Mouse (Mus musculus) macrophage (primary cell): ENCODE data around the gene Acvrl1. TPM values are rescaled to one million over a fixed set of nuclear protein-coding genes. Genes with fewer than 3 reads are reported as not detected.
A peak's percentile ranks its signal among the peaks of the same experiment; 100 is the strongest.
"Not testable (repeated sequence)": the region's sequence is repeated elsewhere in the genome, so short reads cannot be mapped to it uniquely, and the experiment has no call there.

Experiments used
- H3K27ac ChIP-seq: fragments of 350-480 bp; formaldehyde crosslinking; 2 replicates; pipeline ENCODE4 v1.9.0; 2021
- H3K36me3 ChIP-seq: fragments of 350-480 bp; formaldehyde crosslinking; 2 replicates; pipeline ENCODE4 v1.9.0; 2021; ENCODE audit errors: inconsistent target
- H3K4me3 ChIP-seq: fragments of 350-480 bp; formaldehyde crosslinking; 2 replicates; pipeline ENCODE4 v1.9.0; 2021; ENCODE audit errors: inconsistent target
- H3K79me2 ChIP-seq: fragments of 350-480 bp; formaldehyde crosslinking; 2 replicates; pipeline ENCODE4 v1.9.0; 2021; ENCODE audit errors: inconsistent target
- WGBS: methylation state at CpG from one replicate; pipeline ENCODE4 v1.1.7; 2026; ENCODE audit warnings: inconsistent platforms; ENCODE audit not compliant: missing documents; 5-methylcytosine and 5-hydroxymethylcytosine counted together
- polyA plus RNA-seq: library from polyadenylated mRNA; stranded (reverse); fragments of 250-400 nt; gene quantifications from 3 replicates; pipeline ENCODE4 v1.2.4, GENCODE M21; 2018; ENCODE audit warnings: inconsistent platforms

The Acvrl1 gene
- polyA plus RNA-seq, 1 experiment from 2014 or later, result 8.7 TPM

DNA sequence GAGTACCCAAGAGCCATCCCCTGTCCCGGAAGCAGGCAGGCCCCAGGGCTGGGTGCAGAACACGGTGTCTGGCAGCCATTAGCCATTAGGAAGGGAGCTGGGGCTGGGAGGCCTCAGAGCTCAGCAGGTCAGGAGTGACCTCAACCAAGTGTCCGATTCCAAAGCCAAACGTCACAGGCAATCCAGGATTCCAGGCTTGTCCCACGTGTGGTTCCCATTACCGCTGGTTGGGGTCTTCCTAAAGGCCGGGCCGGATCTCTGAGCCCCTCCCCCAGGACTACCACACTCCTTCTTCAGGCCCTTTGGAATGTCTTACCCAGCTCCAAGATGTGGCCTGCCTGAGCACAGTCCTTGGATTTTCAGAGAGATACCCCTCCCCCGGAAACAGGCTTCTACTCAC, 33.3 kb upstream of the Acvrl1 start:
- Histone ChIP-seq H3K27ac (no peak overlapping the region), H3K79me2 (no peaks in the 10 kb centered on the region), H3K36me3 (no peaks in the 10 kb centered on the region), H3K4me3 (no peak overlapping the region)
- WGBS, result 94% methylated on average over 8 of the region's 9 CpGs

DNA sequence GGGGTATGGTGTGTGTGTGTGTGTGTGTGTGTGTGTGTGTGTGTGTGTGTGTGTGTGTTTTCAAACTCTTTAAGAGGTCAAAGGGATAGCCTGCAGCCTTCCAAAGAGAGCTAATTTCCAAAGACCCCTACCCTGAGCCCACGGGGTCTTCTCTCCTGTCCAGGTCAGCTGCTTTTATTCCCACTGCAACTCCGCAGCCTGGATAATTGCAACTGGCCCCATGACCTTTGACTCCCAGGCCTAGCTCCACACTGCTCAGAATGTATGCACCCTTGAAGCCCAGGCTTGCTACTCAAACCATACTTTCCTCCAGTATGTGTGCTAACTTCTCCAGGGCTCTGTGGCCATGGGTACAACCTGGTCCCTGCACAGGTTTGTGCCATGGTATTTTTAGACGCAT, 32.9 kb upstream of the Acvrl1 start:
- Histone ChIP-seq H3K36me3 (no peaks in the 10 kb centered on the region), H3K4me3 (no peak overlapping the region), H3K27ac (no peak overlapping the region), H3K79me2 (no peaks in the 10 kb centered on the region)
- WGBS, result 83% methylated on average over 3 of the region's 3 CpGs

DNA sequence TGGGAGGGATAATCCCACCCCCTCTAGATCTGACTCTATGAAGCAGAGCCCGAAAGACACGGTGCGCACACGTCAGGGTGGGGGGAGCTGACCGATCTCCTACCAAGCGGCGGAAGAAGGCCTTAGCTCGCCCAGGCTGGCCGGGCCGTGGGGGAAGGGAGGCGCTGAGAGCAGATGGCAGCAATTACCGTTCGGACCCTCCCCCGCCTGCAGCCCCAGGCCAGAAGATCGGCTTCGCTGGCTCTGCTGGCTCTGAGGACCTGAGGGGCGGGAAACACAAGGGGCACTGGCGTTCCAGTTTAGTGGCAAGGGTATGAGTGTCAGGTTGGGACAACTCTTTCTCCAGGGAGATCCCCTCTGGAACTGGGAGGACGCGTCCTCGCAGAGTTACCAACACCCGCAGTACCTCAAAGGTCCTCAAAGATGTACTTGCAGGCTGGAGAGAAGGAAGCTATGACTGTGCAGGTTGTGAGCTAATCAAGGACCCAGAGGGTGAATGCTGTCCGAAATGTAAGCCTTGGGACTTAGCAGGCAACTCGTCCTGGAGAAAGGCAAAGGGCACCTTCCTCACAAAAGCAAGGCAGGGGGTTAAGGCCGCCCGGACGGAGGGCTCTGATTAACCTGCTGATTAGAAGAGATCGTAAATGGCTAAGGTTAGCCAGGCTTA, 30.2 kb upstream of the Acvrl1 start:
- Histone ChIP-seq H3K79me2 (no peaks in the 10 kb centered on the region), H3K36me3 (no peaks in the 10 kb centered on the region), H3K27ac (no peak overlapping the region), H3K4me3 (no peak overlapping the region)
- 20% methylated on average over 28 of the region's 28 CpGs for WGBS

DNA sequence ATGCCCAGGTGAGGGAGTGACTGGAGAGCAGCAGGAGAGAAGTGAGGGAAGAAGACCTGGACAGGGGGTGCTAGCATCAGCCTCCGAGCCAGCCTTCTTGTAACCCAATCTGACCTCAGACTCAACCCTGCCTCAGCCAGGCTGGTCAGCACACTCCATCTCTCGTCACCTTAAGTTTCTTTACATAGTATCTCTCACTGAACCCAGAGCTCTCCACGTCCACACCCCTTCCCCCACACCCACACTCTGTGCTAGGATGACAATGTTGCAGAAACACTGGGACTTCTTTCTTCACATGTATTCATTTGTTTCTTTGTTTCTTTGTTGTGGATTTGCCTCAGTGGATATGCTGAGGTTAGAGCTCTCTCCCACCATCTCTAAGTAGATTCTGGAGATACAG, 27.3 kb upstream of the Acvrl1 start:
- H3K27ac ChIP-seq, result no peak overlapping the region
- no peak overlapping the region for H3K4me3 ChIP-seq
- WGBS, result 100% methylated on average over 3 of the region's 3 CpGs
- no peaks in the 10 kb centered on the region for H3K36me3 ChIP-seq
- no peaks in the 10 kb centered on the region for H3K79me2 ChIP-seq

DNA sequence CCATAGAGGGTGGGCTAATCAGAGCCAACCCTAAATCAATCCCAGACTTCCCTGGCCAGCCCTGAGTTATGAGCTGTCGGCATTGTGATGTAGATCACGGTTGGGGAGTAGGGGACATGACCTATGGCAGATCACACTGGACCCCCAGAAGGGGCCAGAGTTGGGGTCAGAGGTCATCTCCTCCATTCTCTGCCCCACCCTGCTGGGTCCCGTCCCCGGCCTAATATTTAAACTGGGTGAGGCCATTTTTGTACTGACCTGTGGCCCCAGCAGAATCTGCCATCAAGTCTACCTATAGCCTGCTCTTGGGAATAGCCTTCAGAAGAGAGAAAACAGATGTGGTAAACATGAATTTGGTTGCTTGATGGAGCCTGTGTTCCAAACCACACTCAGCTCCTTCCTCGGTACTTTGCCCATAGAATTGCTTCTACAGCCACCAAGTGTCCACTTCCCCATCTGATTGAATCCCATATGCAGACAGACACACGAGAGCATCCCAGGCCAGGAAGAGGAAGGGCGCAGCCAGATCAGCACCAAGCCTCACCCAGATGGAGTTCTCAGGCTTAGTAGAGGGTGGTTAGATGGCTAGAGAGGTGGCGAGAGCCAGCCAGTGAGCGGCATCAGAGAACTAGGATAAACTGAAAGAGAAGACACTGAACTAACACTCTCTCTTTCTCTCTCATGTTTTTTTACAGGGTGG, 24.6 kb upstream of the Acvrl1 start:
- Histone ChIP-seq H3K79me2 (no peaks in the 10 kb centered on the region), H3K36me3 (no peaks in the 10 kb centered on the region), H3K27ac (no peak overlapping the region), H3K4me3 (no peak overlapping the region)
- 69% methylated on average over 9 of the region's 9 CpGs for WGBS

DNA sequence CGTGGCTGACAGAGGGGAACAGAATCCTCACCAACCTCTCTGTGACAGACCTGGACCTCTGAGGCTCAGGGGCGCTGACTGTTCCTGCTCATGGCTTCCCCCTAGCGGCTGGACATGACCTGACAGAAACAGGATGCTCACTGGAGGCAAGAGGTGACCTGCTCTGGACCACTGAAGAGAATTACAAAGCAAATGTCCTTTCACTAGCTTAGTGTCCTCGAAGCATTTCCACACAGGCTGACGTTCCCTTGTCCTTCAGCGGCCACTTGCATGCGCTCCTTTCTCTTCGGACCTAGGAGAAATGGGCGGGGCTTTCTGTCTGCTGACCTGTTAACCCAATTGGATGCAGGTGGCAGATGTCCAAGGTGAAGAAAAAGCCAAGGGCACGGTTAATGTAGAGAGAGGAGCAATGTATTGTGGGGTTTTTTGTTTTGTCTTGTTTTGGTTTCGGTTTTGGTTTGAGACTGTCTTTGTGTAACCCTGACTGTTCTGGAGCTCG, 22.8 kb upstream of the Acvrl1 start:
- Histone ChIP-seq H3K27ac (no peak overlapping the region), H3K4me3 (no peak overlapping the region), H3K79me2 (no peaks in the 10 kb centered on the region), H3K36me3 (no peaks in the 10 kb centered on the region)
- 15% methylated on average over 12 of the region's 12 CpGs for WGBS

DNA sequence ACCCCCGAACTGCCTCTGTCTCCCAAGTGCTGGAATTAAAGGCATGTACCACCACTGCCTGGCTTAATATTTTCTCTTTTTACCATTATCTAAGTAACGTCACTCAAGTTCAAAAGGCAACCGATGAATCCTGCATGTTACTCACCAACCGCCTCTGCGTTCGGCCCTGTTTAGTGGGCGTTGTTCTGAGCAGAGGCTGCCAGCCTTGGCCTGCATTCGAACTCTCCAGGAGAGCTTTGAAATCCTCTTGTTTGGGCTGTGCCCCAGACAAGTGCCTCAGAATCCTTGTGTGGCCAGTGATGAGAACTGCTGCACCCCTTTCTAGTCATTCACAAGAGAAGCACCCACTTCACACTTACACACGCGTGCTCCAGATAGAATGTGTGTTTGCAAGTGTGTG, 22.3 kb upstream of the Acvrl1 start:
- no peaks in the 10 kb centered on the region for H3K36me3 ChIP-seq
- H3K27ac ChIP-seq, result no peak overlapping the region
- WGBS, result 84% methylated on average over 10 of the region's 10 CpGs
- no peak overlapping the region for H3K4me3 ChIP-seq
- H3K79me2 ChIP-seq, result no peaks in the 10 kb centered on the region

DNA sequence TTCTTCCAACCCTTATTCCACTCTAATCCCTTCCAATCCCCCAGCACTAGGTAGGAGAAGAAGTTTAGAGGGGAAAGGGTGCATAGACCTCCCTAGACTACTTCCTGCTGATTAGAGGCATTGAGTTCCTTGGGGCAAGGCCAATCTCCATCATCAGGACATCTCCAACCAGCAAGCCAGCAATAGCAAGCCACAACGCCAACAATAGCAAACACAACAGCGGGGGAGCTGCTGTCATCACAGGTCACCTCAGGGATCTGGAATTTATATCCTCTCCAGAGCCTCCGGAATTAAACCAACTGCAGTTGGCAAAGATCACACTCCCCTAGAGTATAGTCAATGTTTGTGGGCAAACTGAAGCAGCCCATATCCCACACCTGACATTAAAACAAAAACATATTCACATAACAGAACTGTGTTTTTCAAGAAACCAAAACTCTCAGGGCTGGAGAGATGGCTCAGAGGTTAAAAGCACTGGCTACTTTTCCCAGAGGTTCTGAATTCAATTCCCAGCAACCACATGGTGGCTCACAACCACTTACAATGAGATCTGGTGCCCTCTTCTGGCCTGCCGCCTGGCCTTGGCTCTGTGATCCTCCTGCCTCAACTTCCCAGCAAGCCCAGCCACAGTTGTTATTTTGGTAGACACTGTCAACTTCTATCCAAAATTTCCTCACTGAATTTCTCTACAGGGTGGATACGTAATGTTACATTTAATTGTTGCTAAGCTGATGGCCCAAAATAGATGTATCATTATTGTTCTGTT, 20.2 kb upstream of the Acvrl1 start:
- Histone ChIP-seq H3K79me2 (no peaks in the 10 kb centered on the region), H3K36me3 (no peaks in the 10 kb centered on the region), H3K4me3 (no peak overlapping the region), H3K27ac (no peak overlapping the region)
- WGBS, result 95% methylated on average over 5 of the region's 5 CpGs

DNA sequence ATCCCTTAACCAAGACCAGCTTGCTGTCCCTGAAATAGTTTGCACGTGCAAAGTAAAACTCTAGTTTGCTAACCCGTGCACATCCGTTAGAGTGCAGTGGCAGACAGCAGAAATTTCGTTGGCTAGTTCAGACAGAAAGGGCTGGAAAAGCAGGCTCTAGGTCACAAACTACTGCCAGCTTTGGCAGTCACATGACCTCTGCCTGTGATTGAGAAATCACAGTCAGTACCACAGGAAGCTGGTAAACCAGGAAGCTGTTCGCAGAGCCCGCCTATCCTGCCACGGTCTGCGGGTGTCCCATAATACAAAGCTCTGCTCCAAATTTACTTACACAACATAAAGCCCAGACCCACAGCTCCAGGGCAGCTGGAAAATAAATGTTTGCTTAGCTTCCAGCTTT, 15.1 kb upstream of the Acvrl1 start:
- no peak overlapping the region for H3K4me3 ChIP-seq
- 1% methylated on average over 8 of the region's 8 CpGs for WGBS
- no peaks in the 10 kb centered on the region for H3K79me2 ChIP-seq
- no peaks in the 10 kb centered on the region for H3K36me3 ChIP-seq
- H3K27ac ChIP-seq, result peak overlapping the region; percentile 73

DNA sequence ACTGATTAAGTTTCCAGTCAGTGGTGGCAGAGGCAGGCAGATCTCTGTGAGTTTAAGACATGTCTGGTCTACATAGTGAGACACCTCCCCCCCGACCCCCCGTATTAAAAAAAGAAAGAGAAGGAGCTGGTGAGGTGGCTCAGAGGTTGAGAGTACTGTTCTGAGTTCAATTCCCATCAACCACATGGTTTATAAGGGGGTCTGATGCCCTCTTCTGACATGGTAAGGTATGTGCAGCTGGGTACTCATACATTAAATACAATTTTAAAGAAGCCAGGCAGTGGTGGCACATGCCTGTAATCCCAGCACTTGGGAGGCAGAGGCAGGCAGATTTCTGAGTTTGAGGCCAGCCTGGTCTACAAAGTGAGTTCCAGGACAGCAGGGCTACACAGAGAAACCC, 14.5 kb upstream of the Acvrl1 start:
- H3K79me2 ChIP-seq, H3K36me3 ChIP-seq, H3K4me3 ChIP-seq: not testable (repeated sequence)
- peak overlapping the region; percentile 73 for H3K27ac ChIP-seq
- WGBS, result 82% methylated on average over 2 of the region's 2 CpGs

DNA sequence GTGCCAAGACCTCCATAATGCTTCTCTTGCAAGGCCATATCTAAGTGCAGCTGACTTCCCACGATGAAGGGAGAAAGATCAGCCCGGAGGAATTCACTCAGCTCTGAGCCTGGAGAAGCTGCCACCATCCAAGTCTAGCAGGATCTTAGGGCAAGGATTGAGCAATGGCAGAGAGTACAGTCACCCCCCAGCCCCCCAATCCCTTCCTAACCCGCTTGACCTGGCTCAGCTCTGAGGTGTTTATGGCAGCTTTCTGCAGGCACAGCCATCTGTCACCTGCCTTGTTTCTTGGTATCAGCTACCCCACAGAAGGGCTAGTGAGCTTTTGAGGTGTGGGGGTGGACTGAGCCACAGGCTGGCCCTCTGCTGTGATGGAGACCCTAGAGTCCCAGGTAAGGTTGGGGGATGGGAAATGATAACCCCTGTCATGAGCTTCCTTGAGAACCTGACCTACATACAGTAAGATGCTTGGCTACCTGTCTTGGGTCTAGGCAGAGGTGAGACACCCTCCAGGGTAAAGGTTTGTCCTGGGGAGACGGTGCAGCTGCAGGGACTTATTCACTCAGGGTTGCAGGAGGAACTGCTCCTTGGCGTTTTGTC, 12.7 kb upstream of the Acvrl1 start, which contains the start of gene Ankrd33:
Gene Ankrd33, plus strand, starts transcription at position 245 of the 600 bp plus-strand sequence.
- WGBS, result 83% methylated on average over 5 of the region's 5 CpGs
- Histone ChIP-seq H3K27ac (no peak within 1 kb of the TSS), H3K79me2 (no peaks in the 10 kb centered on the region), H3K4me3 (no peak within 1 kb of the TSS), H3K36me3 (no peaks in the 10 kb centered on the region)

DNA sequence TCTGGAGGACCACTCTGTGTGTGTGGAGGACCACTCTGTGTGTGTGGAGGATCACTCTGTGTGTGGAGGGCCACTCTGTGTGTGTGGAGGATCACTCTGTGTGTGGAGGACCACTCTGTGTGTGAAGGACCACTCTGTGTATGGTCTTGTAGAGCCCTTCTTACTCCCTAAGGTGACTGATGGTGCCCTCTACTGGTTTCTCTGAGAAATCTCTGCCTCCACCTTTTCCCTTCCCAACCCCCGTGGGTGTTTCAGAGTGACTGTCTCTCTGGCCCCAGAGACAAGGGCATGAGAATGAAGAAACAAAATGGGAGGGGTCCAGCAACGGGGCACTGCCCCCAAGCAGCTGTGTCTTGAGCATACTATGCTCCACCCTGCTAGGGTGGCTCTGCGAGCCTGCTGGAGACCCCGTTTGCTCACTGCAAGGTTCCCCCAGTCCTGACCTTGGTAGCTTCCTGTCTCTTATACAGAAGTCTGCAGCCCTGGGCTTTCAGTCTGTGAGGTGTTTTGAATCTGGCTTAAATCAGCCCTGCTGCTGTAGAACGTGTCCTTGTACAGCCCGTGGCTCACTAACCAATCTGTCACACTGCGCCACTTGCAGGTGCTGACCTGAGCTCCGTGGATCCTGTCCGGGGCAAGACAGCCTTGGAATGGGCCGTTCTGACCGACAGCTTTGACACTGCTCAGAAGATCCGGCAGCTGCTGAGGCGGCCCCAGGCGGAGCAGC, 9.8 kb upstream of the Acvrl1 start:
- Histone ChIP-seq H3K27ac (no peak overlapping the region), H3K4me3 (no peak overlapping the region), H3K79me2 (no peaks in the 10 kb centered on the region), H3K36me3 (no peaks in the 10 kb centered on the region)
- WGBS, result 78% methylated on average over 14 of the region's 14 CpGs

DNA sequence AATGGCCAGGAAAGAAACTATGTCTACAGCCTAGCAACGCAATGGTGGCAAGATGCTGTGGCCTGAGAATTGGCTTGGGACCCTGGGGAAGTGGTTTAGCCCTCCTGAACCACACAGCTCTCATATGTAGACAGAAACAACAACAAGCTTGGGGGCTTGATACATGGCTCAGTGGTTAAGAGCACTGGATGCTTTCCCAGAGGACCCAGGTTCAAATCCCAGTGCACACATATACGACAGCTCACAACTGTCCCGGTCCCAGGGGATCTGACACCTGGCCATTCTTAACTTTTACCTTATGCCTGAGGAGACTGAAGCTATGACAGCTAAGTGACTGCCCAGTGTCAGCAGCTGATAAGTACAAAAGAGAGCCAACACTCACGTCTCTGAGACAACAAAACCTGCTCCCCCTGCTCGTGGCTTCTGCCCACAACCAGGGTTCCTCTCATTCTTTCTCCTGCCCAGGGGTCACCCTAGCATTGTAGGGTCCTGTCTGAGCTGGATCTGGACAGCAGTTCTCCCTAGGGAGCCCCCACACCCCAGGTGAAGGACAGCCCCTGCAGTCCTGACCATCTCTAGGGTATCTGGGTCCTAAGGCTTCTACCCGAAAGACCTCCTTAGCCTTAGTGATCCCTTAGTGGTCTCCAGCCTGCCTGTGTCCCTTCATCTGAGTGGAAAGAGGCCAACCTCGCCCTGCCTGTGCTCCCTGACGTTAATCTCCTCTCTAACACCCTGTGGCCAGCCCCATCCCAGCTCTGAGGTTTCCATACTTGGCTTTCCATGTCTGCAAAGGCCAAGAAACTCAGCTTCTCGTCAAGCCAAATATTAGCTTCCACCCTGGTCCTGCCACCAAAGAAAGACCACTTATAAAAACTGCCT, 6.7 kb upstream of the Acvrl1 start:
- no peaks in the 10 kb centered on the region for H3K79me2 ChIP-seq
- no peaks in the 10 kb centered on the region for H3K36me3 ChIP-seq
- WGBS, result 84% methylated on average over 9 of the region's 9 CpGs
- H3K27ac ChIP-seq, result no peak overlapping the region
- H3K4me3 ChIP-seq, result no peak overlapping the region
